Mouse (Mus musculus) midbrain, embryonic 14.5 days (tissue): ENCODE results near the gene Ralgds. TPM values are rescaled to one million over a fixed set of nuclear protein-coding genes. Genes with fewer than 3 reads are reported as not detected.

Experiments
- ATAC-seq: fragments of 200-750 bp; cut with Nextera tagmentation; 2 replicates; pipeline ENCODE4 v1.8.0; 2017; ENCODE audit warnings: moderate number of reproducible peaks, moderate library complexity; ENCODE audit not compliant: low FRiP score, low TSS enrichment
- DNase-seq: peaks from one replicate; pipeline ENCODE4 v3.0.0-alpha.2; 2015
- H3K27ac ChIP-seq: fragments of 300-500 bp; sonication (generic); replicated peaks from 2 replicates; pipeline ENCODE4 v1.5.1; 2014; ENCODE audit warnings: mild to moderate bottlenecking, low read depth, low read length, moderate library complexity
- H3K27me3 ChIP-seq: fragments of 300-500 bp; sonication (generic); 2 replicates; pipeline ENCODE4 v1.6.1; 2014; ENCODE audit warnings: low read length, control low read depth, mixed read lengths; ENCODE audit not compliant: control insufficient read depth, insufficient read depth
- H3K36me3 ChIP-seq: fragments of 300-500 bp; sonication (generic); 2 replicates; pipeline ENCODE4 v1.6.1; 2014; ENCODE audit warnings: low read length, control low read depth; ENCODE audit not compliant: control insufficient read depth, insufficient read depth
- H3K4me1 ChIP-seq: fragments of 300-500 bp; sonication (generic); 2 replicates; pipeline ENCODE4 v1.6.1; 2014; ENCODE audit warnings: mild to moderate bottlenecking, antibody characterized with exemption, low read length, control low read depth; ENCODE audit not compliant: control insufficient read depth, insufficient read depth
- H3K4me2 ChIP-seq: fragments of 300-500 bp; sonication (generic); 2 replicates; pipeline ENCODE4 v1.6.1; 2014; ENCODE audit warnings: mild to moderate bottlenecking, low read length, moderate library complexity
- H3K4me3 ChIP-seq: fragments of 300-500 bp; sonication (generic); replicated peaks from 2 replicates; pipeline ENCODE4 v1.5.1; 2014; ENCODE audit warnings: low read depth, low read length
- H3K9ac ChIP-seq: fragments of 300-500 bp; sonication (generic); replicated peaks from 2 replicates; pipeline ENCODE4 v1.6.1; 2014; ENCODE audit warnings: mild to moderate bottlenecking, low read length, moderate library complexity
- H3K9me3 ChIP-seq: fragments of 300-500 bp; sonication (generic); 2 replicates; pipeline ENCODE4 v1.6.1; 2016; ENCODE audit warnings: low read length, control low read depth, mixed read lengths; ENCODE audit not compliant: control insufficient read depth
- WGBS: fragments of 180-500 bp; shearing (Covaris S2); extraction: QIAGEN DNeasy Blood & Tissue Kit; methylation state at CpG from one replicate; pipeline ENCODE4 v1.1.7; 2014; 5-methylcytosine and 5-hydroxymethylcytosine counted together
- polyA plus RNA-seq: library from polyadenylated mRNA; unstranded; fragments of >200 nt; fragmentation: Nextera tagmentation; extraction: Ambion mirVana; gene quantifications from 2 replicates; pipeline ENCODE4 v1.2.1, GENCODE M21; 2014

Ralgds gene
- polyA plus RNA-seq, 1 experiment from 2014 or later: 101 TPM

GRCm38 (mm10) chr2:28539206-28539605, 26.3 kb downstream of the Ralgds start:
- DNase-seq: peak; percentile 78
- Histone ChIP-seq H3K9ac (peak overlapping the region; percentile 21; the same call in 1 of the 2 replicates), H3K4me2 (peak overlapping the region; percentile 19), H3K9me3 (no peaks in the 10 kb centered on the region), H3K27me3 (no peaks in the 10 kb centered on the region), H3K27ac (peak overlapping the region; percentile 77), H3K36me3 (peaks cover 25% of the 10 kb centered on the region), H3K4me1 (peaks cover 62% of the 10 kb centered on the region), H3K4me3 (no peak overlapping the region)
- 25% methylated on average over 7 of the region's 7 CpGs for WGBS
- ATAC-seq: peak; percentile 68

GRCm38 (mm10) chr2:28539949-28540348, 27.0 kb downstream of the Ralgds start:
- H3K27ac ChIP-seq: peak overlapping the region; percentile 77
- ATAC-seq (no peak), DNase-seq (no peak)
- peak overlapping the region; percentile 21; the same call in 1 of the 2 replicates for H3K9ac ChIP-seq
- WGBS: 75% methylated on average over 2 of the region's 2 CpGs
- H3K4me1 ChIP-seq: peaks cover 54% of the 10 kb centered on the region
- peaks cover 32% of the 10 kb centered on the region for H3K36me3 ChIP-seq
- no peak overlapping the region for H3K4me2 ChIP-seq
- H3K9me3 ChIP-seq: no peaks in the 10 kb centered on the region
- no peak overlapping the region for H3K4me3 ChIP-seq
- no peaks in the 10 kb centered on the region for H3K27me3 ChIP-seq

GRCm38 (mm10) chr2:28540587-28541227, 27.8 kb downstream of the Ralgds start:
- Histone ChIP-seq H3K4me3 (no peak overlapping the region), H3K27ac (no peak overlapping the region), H3K9me3 (no peaks in the 10 kb centered on the region), H3K9ac (no peak overlapping the region), H3K4me1 (peaks cover 47% of the 10 kb centered on the region), H3K27me3 (no peaks in the 10 kb centered on the region), H3K4me2 (no peak overlapping the region), H3K36me3 (peaks cover 40% of the 10 kb centered on the region)
- DNase-seq (no peak), ATAC-seq (no peak)
- WGBS: 75% methylated on average over 8 of the region's 8 CpGs

- no peak overlapping the region for H3K27ac ChIP-seq
- no peak overlapping the region for H3K4me3 ChIP-seq
- H3K9me3 ChIP-seq: no peaks in the 10 kb centered on the region
- no peak overlapping the region for H3K4me2 ChIP-seq
- H3K27me3 ChIP-seq: no peaks in the 10 kb centered on the region
- peaks cover 16% of the 10 kb centered on the region for H3K4me1 ChIP-seq
- WGBS: 91% methylated on average over 8 of the region's 8 CpGs
- peaks cover 71% of the 10 kb centered on the region for H3K36me3 ChIP-seq
- no peak for ATAC-seq
- no peak overlapping the region for H3K9ac ChIP-seq
- no peak for DNase-seq
Observed at GRCm38 (mm10) chr2:28543894-28544293, 31.0 kb downstream of the Ralgds start.

- Histone ChIP-seq H3K4me3 (no peak overlapping the region), H3K36me3 (peaks cover 91% of the 10 kb centered on the region), H3K9me3 (no peaks in the 10 kb centered on the region), H3K4me1 (no peaks in the 10 kb centered on the region), H3K27me3 (no peaks in the 10 kb centered on the region), H3K27ac (no peak overlapping the region), H3K4me2 (no peak overlapping the region), H3K9ac (no peak overlapping the region)
- DNase-seq (no peak), ATAC-seq (no peak)
Observed at GRCm38 (mm10) chr2:28545976-28546375, 33.1 kb downstream of the Ralgds start.

GRCm38 (mm10) chr2:28546560-28546959, 33.6 kb downstream of the Ralgds start:
- H3K4me1 ChIP-seq: no peaks in the 10 kb centered on the region
- H3K27ac ChIP-seq: no peak overlapping the region
- no peak overlapping the region for H3K4me2 ChIP-seq
- ATAC-seq: no peak
- no peak overlapping the region for H3K4me3 ChIP-seq
- no peaks in the 10 kb centered on the region for H3K9me3 ChIP-seq
- DNase-seq: no peak
- no peak overlapping the region for H3K9ac ChIP-seq
- peaks cover 97% of the 10 kb centered on the region for H3K36me3 ChIP-seq
- WGBS: 75% methylated on average over 6 of the region's 6 CpGs
- H3K27me3 ChIP-seq: no peaks in the 10 kb centered on the region

- Histone ChIP-seq H3K9me3 (no peaks in the 10 kb centered on the region), H3K4me3 (no peak overlapping the region), H3K27ac (no peak overlapping the region), H3K27me3 (no peaks in the 10 kb centered on the region), H3K9ac (no peak overlapping the region), H3K4me1 (no peaks in the 10 kb centered on the region), H3K4me2 (no peak overlapping the region), H3K36me3 (peaks cover 97% of the 10 kb centered on the region)
- WGBS: 50% methylated on average over 11 of the region's 11 CpGs
- ATAC-seq (peak; percentile 58; the same call in 1 of the 2 replicates), DNase-seq (peak; percentile 88)
Observed at GRCm38 (mm10) chr2:28547237-28548172, 34.6 kb downstream of the Ralgds start.

- H3K4me3 ChIP-seq: no peak overlapping the region
- H3K4me1 ChIP-seq: no peaks in the 10 kb centered on the region
- no peak for DNase-seq
- no peaks in the 10 kb centered on the region for H3K27me3 ChIP-seq
- H3K27ac ChIP-seq: no peak overlapping the region
- no peak overlapping the region for H3K4me2 ChIP-seq
- H3K9me3 ChIP-seq: no peaks in the 10 kb centered on the region
- WGBS: 89% methylated on average over 13 of the region's 13 CpGs
- no peak overlapping the region for H3K9ac ChIP-seq
- H3K36me3 ChIP-seq: peaks cover 99% of the 10 kb centered on the region
- ATAC-seq: no peak
Observed at GRCm38 (mm10) chr2:28549157-28549556, 36.2 kb downstream of the Ralgds start.
